In the genomic region with DNA sequence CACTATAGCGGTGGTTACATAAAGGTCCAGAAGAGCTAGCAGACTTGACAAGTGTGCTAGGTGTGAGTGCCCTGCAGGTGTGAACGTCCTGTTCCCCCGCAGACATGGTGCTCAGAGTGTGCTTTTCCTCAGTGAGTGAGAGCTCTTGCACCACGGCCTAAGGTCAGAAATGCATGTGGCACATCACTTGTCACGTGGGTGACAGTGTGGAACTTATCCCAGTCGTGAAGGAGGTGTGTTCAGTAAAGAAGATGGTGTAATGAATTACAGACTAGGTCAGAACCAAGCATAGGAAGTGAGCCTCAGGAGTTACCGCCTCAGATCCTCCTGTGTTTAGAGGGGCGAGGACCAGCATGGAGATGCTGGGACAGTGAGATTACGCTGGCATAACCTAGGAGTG, we compare ENCODE assay signal across 29 mouse cellular contexts. TPM values are rescaled to one million over a fixed set of nuclear protein-coding genes. Genes with fewer than 3 reads are reported as not detected.
DNase-seq lines count a peak whose midpoint lies in the region; ATAC-seq and TF ChIP-seq lines count a peak whose summit lies in the region.
"Had no signal": no experiment of that assay in that cellular context is flagged by ENCODE, and none has a peak within 500 bp of the region (broad histone marks: within the 10 kb centered on the region; RNA-seq: fewer than 3 reads in every experiment).

No protein-coding gene starts in this region.

- H3K9ac ChIP-seq in lung, embryonic 14.5 days = no peak overlapping the region
- H3K9ac ChIP-seq in kidney, postnatal 0 days (ENCODE audit: low read depth, low read length) = no peak overlapping the region
- H3K9ac ChIP-seq in heart, embryonic 12.5 days = no peak overlapping the region
- no peak overlapping the region for H3K9ac ChIP-seq in hindbrain, embryonic 16.5 days (ENCODE audit: low read depth, low read length)
- H3K9ac ChIP-seq: forebrain, embryonic 13.5 days; hindbrain, embryonic 13.5 days; limb, embryonic 13.5 days; liver, embryonic 14.5 days; lung, embryonic 15.5 days; neural tube, embryonic 12.5 days had no signal

- no peak overlapping the region for H3K27ac ChIP-seq in lung, embryonic 14.5 days (ENCODE audit: low read depth)
- peak overlapping the region; percentile 37; the same call in 1 of the 2 replicates for H3K27ac ChIP-seq in kidney, postnatal 0 days
- H3K27ac ChIP-seq in heart, embryonic 12.5 days (ENCODE audit: poor library complexity, severe bottlenecking) = no peak overlapping the region
- H3K27ac ChIP-seq in hindbrain, embryonic 16.5 days (ENCODE audit: low read depth, low read length) = no peak overlapping the region
- H3K27ac ChIP-seq: forebrain, embryonic 13.5 days; hindbrain, embryonic 13.5 days; limb, embryonic 13.5 days; liver, embryonic 14.5 days; lung, embryonic 15.5 days; neural tube, embryonic 12.5 days had no signal

- peak; percentile 40 for DNase-seq in kidney, adult 18-20 months
- no peak for DNase-seq in kidney, postnatal 4 days
- no peak for DNase-seq in lung, embryonic 14.5 days
- no peak for DNase-seq in lung, postnatal 10 days
- DNase-seq in kidney, postnatal 0 days (ENCODE audit: low spot score) = no peak
- DNase-seq: adrenal gland, postnatal 25 days; cerebellum, adult 18-20 months; cerebellum, postnatal 10 days; gastrocnemius, postnatal 36 days; heart, postnatal 4 days; lung, postnatal 36 days; thymus, adult 2 months; thymus, postnatal 36 days had no signal

- peaks cover 61% of the 10 kb centered on the region for H3K36me3 ChIP-seq in lung, embryonic 14.5 days (ENCODE audit: insufficient read depth)
- H3K36me3 ChIP-seq in kidney, postnatal 0 days (ENCODE audit: insufficient read depth, low read length) = peaks cover 26% of the 10 kb centered on the region
- H3K36me3 ChIP-seq in heart, embryonic 12.5 days = peaks cover 57% of the 10 kb centered on the region
- H3K36me3 ChIP-seq in hindbrain, embryonic 16.5 days (ENCODE audit: control insufficient read depth, insufficient read depth, low read length) = peaks cover 14% of the 10 kb centered on the region

- no peak overlapping the region for H3K4me3 ChIP-seq in lung, embryonic 14.5 days (ENCODE audit: low read depth, low read length)
- H3K4me3 ChIP-seq in kidney, postnatal 0 days (replicated peaks; ENCODE audit: low read depth, low read length) = no peak overlapping the region
- H3K4me3 ChIP-seq in heart, embryonic 12.5 days = no peak overlapping the region
- no peak overlapping the region for H3K4me3 ChIP-seq in hindbrain, embryonic 16.5 days (ENCODE audit: low read length)
- H3K4me3 ChIP-seq: forebrain, embryonic 13.5 days; hindbrain, embryonic 13.5 days; limb, embryonic 13.5 days; lung, embryonic 15.5 days; myocyte; neural tube, embryonic 12.5 days had no signal

- WGBS in lung, embryonic 14.5 days = 79% methylated on average over 9 of the region's 9 CpGs
- 72% methylated on average over 9 of the region's 9 CpGs for WGBS in kidney, postnatal 0 days
- 90% methylated on average over 9 of the region's 9 CpGs for WGBS in heart, embryonic 12.5 days
- 90% methylated on average over 9 of the region's 9 CpGs for WGBS in hindbrain, embryonic 16.5 days

- no peak overlapping the region for H3K4me2 ChIP-seq in lung, embryonic 14.5 days
- H3K4me2 ChIP-seq in kidney, postnatal 0 days (ENCODE audit: low read length) = no peak overlapping the region
- no peak overlapping the region for H3K4me2 ChIP-seq in heart, embryonic 12.5 days
- H3K4me2 ChIP-seq in hindbrain, embryonic 16.5 days (ENCODE audit: low read length) = no peak overlapping the region
- H3K4me2 ChIP-seq: forebrain, embryonic 13.5 days; heart, embryonic 11.5 days; hindbrain, embryonic 13.5 days; limb, embryonic 13.5 days; lung, embryonic 15.5 days; midbrain, embryonic 11.5 days; neural tube, embryonic 12.5 days had no signal

- no peaks in the 10 kb centered on the region for H3K27me3 ChIP-seq in lung, embryonic 14.5 days (ENCODE audit: insufficient read depth, low read length)
- H3K27me3 ChIP-seq in kidney, postnatal 0 days (ENCODE audit: insufficient read depth, low read length) = no peaks in the 10 kb centered on the region
- no peaks in the 10 kb centered on the region for H3K27me3 ChIP-seq in heart, embryonic 12.5 days (replicated peaks)
- no peaks in the 10 kb centered on the region for H3K27me3 ChIP-seq in hindbrain, embryonic 16.5 days (replicated peaks; ENCODE audit: control insufficient read depth, insufficient read depth, low read length)
- H3K27me3 ChIP-seq: forebrain, embryonic 13.5 days; hindbrain, embryonic 13.5 days; limb, embryonic 13.5 days; lung, embryonic 15.5 days; neural tube, embryonic 12.5 days; Patski had no signal

- no peaks in the 10 kb centered on the region for H3K4me1 ChIP-seq in lung, embryonic 14.5 days (ENCODE audit: insufficient read depth)
- H3K4me1 ChIP-seq in kidney, postnatal 0 days (replicated peaks; ENCODE audit: insufficient read depth, low read length) = 0 out of 2 replicates have a peak, but pooled peaks cover 8% of the 10 kb centered on the region
- H3K4me1 ChIP-seq in heart, embryonic 12.5 days (replicated peaks) = peaks cover 22% of the 10 kb centered on the region
- H3K4me1 ChIP-seq in hindbrain, embryonic 16.5 days (ENCODE audit: control insufficient read depth, insufficient read depth, low read depth, low read length) = no peaks in the 10 kb centered on the region; the same call in 1 of the 2 replicates
- H3K4me1 ChIP-seq: forebrain, embryonic 13.5 days; limb, embryonic 13.5 days; lung, embryonic 15.5 days; neural tube, embryonic 12.5 days had no signal

- peak; percentile 24; the same call in 1 of the 2 replicates for ATAC-seq in lung, embryonic 14.5 days (ENCODE audit: insufficient read depth)
- peak; percentile 54 for ATAC-seq in kidney, postnatal 0 days (replicated peaks; ENCODE audit: low FRiP score, low read depth)
- ATAC-seq in heart, embryonic 12.5 days (ENCODE audit: insufficient number of reproducible peaks, low FRiP score) = no peak
- ATAC-seq in hindbrain, embryonic 16.5 days = no peak
- ATAC-seq: forebrain, embryonic 13.5 days; intestine, postnatal 0 days; Patski had no signal

- no peaks in the 10 kb centered on the region for H3K9me3 ChIP-seq in lung, embryonic 14.5 days (ENCODE audit: low read depth, low read length)
- H3K9me3 ChIP-seq in kidney, postnatal 0 days (replicated peaks; ENCODE audit: low read length) = no peaks in the 10 kb centered on the region
- H3K9me3 ChIP-seq in heart, embryonic 12.5 days (replicated peaks) = no peaks in the 10 kb centered on the region
- no peaks in the 10 kb centered on the region for H3K9me3 ChIP-seq in hindbrain, embryonic 16.5 days (ENCODE audit: control insufficient read depth, low read length)
- H3K9me3 ChIP-seq: forebrain, embryonic 13.5 days; hindbrain, embryonic 13.5 days; limb, embryonic 13.5 days; lung, embryonic 15.5 days; neural tube, embryonic 12.5 days had no signal

- TF ChIP-seq CTCF in lung, embryonic 14.5 days (IDR thresholded peaks at IDR 0.05; ENCODE audit: low read depth) = no peak
- TF ChIP-seq CTCF in kidney, postnatal 0 days (IDR thresholded peaks at IDR 0.05; ENCODE audit: low read depth) = no peak

RNA-seq across cellular contexts. Expression of a gene that starts 18.4 kb away (rescaled TPM):
- not detected in 2 replicates for polyA plus RNA-seq in lung, embryonic 14.5 days (2014; fragmentation: Nextera tagmentation; extraction: Ambion mirVana)
- polyA plus RNA-seq in kidney, postnatal 0 days (2015; fragmentation: Nextera tagmentation; extraction: Ambion mirVana) = 0.04 TPM in 1 of 2 replicates, not detected in the other
- polyA plus RNA-seq in heart, embryonic 12.5 days (2016; fragmentation: Nextera tagmentation; extraction: Ambion mirVana) = not detected in 2 replicates
- polyA plus RNA-seq in hindbrain, embryonic 16.5 days (2015; fragmentation: Nextera tagmentation; extraction: Ambion mirVana) = 0.07 TPM in 1 of 2 replicates, not detected in the other
- polyA plus RNA-seq: brain, embryonic 14.5 days; forebrain, embryonic 13.5 days; heart, postnatal 0 days; hindbrain, embryonic 13.5 days; limb, embryonic 13.5 days; liver, embryonic 14.5 days; lung, embryonic 15.5 days; midbrain, embryonic 11.5 days; midbrain, postnatal 0 days; myocyte; neural tube, embryonic 12.5 days; Patski; thymus, adult 2 months had no signal

RNA-seq across cellular contexts. Expression of a gene that starts 30.5 kb away (rescaled TPM):
- 41.5 and 45.6 TPM in 2 replicates for polyA plus RNA-seq in lung, embryonic 14.5 days (2014; fragmentation: Nextera tagmentation; extraction: Ambion mirVana)
- 30.4 and 32.8 TPM in 2 replicates for polyA plus RNA-seq in kidney, postnatal 0 days (2015; fragmentation: Nextera tagmentation; extraction: Ambion mirVana)
- polyA plus RNA-seq in heart, embryonic 12.5 days (2016; fragmentation: Nextera tagmentation; extraction: Ambion mirVana) = 32.5 and 33.9 TPM in 2 replicates
- polyA plus RNA-seq in hindbrain, embryonic 16.5 days (2015; fragmentation: Nextera tagmentation; extraction: Ambion mirVana) = 57.1 and 59.4 TPM in 2 replicates

RNA-seq across cellular contexts. Expression of a gene that starts 32.7 kb away (rescaled TPM):
- 30.7 and 33.8 TPM in 2 replicates for polyA plus RNA-seq in lung, embryonic 14.5 days (2014; fragmentation: Nextera tagmentation; extraction: Ambion mirVana)
- 33.9 and 36.2 TPM in 2 replicates for polyA plus RNA-seq in kidney, postnatal 0 days (2015; fragmentation: Nextera tagmentation; extraction: Ambion mirVana)
- 21.6 and 27.2 TPM in 2 replicates for polyA plus RNA-seq in heart, embryonic 12.5 days (2016; fragmentation: Nextera tagmentation; extraction: Ambion mirVana)
- polyA plus RNA-seq in hindbrain, embryonic 16.5 days (2015; fragmentation: Nextera tagmentation; extraction: Ambion mirVana) = 20.5 and 21.3 TPM in 2 replicates

Comparison
In these comparisons a context has a peak if more than half of its experiments do, and no peak if none do; other contexts are left out.
1. ATAC-seq: peak in lung, embryonic 14.5 days (single experiment) and kidney, postnatal 0 days (single experiment); none in heart, embryonic 12.5 days (single experiment) and hindbrain, embryonic 16.5 days (single experiment).